Mouse (Mus musculus): ENCODE measurements around the gene Gm49416.

Gm49416 gene

GRCm38 (mm10) chr19:8921741-8922140 is 33.0 kb downstream of the Gm49416 start:
- DNase-seq, result no peak

DNA sequence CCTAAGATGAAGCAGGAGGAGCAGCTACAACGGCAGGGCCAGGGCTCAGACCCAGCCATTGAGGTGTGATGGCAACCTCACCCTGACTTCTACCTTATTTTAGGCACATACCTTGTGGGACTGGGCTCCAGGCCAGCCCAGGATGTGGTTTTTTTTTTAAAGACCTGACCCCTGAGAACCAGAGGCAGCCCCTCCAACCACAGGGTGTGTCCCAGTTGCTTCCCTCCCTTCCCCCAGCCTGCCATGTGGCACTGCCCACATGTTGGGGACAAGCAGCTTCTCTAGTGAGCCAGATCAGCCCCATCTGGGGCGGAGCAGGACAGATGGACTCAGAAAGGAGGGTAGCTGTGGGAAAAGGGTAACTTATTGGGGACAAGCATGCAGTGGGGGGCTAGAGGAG is 38.0 kb downstream of the Gm49416 start:
- peak in 1 of 2 experiments; percentile 42 for DNase-seq

GRCm38 (mm10) chr19:8927891-8928525 is 39.3 kb downstream of the Gm49416 start:
- DNase-seq, result no peak

DNA sequence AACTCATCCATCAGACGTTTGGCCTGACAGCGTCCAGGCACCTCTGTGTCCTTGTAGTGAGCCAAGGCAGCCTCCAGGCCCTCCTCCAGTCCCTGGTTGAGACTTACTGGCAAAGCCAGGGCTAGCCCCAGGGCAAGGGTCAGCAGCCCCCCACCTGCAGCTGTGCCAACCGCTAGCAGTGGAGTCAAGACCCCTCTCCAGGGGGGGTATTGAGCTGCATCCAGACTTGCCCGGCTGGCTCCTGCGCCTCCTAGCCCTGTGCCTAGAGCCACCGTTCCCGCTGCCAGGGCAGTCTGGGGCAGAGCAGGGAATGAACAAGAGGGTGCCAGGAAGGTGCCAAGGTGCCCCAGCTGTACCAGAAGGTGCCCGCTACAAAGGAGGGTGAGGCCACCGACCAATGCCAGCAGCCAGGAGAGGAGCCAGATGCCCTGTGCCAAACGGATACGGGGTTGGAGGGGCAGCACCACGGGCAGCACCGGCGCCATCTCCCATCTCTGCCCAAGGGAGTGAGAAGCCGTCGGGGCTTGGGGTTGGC is 40.0 kb downstream of the Gm49416 start:
- no peak for DNase-seq

- DNase-seq, result peak; percentile 83 to 89
These were observed 40.7 kb downstream of the Gm49416 start, which contains the start of the genes Rom1 and Eml3 for GRCm38 (mm10) chr19:8929224-8930088. Gene Rom1, minus strand, starts transcription at chr19:8929356. Gene Eml3, plus strand, starts transcription at chr19:8929552.

GRCm38 (mm10) chr19:8930117-8930516 is 41.4 kb downstream of the Gm49416 start:
- DNase-seq, result no peak

DNA sequence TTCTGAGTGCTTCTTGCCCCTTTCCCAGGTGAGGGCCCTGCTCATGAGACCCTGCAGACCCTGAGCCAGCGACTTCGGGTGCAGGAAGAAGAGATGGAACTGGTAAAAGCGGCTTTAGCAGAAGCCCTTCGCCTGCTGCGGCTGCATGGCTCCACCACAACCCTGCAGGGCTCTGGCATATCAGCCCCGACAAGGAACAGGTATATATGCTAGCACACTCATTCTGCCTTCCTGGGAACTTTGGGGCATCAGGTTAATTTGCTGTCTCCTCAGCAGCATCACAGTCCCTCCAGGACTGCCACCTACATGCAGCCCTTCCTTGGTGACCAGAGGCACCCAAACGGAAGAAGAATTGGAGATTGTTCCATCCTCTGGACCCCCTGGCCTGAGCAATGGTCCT is 42.0 kb downstream of the Gm49416 start:
- DNase-seq, result no peak

DNA sequence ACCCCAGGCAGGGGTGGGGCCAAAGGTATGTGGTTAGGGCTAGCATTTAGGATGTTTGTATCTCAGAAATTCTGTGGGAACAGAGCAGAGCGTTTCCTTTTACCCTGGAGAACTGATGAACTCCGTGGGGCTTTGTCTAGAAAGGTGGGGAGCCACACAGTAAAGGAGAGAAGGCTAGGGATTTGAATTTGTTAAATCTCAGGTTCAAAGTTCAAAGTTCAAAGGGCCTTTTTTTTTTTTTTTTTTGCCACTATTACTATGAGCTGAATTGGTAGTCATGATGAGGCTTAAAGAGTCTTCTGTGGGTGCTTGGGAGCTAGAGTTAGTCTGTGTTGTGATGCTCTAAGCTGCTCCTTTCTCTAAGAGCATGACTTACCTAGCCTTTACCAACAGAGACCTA is 48.0 kb downstream of the Gm49416 start:
- no peak for DNase-seq

- DNase-seq, result no peak
These were observed 51.9 kb downstream of the Gm49416 start for GRCm38 (mm10) chr19:8940526-8941133.

DNA sequence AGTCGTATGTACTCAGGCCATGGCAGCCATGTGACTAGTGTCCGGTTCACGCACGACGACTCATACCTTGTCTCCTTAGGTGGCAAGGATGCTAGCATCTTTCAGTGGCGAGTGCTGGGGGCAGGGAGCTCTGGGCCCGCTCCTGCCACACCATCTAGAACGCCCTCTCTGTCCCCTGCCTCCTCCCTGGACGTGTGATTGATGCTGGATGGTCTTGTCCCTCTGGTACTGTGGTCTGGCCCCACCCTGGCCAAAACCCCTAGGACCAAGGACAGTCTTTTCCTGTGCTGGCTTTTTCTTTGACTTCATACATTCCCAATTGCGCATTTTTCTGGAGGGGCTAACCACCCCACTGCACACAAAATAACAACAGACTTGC is 52.4 kb downstream of the Gm49416 start:
- no peak for DNase-seq

GRCm38 (mm10) chr19:8941515-8942217 is 52.9 kb downstream of the Gm49416 start, which contains the start of gene Mta2:
Gene Mta2, plus strand, starts transcription at chr19:8941875.
- DNase-seq, result peak; percentile 95 to 96

- DNase-seq, result no peak
These were observed 53.7 kb downstream of the Gm49416 start for GRCm38 (mm10) chr19:8942276-8942964.

DNA sequence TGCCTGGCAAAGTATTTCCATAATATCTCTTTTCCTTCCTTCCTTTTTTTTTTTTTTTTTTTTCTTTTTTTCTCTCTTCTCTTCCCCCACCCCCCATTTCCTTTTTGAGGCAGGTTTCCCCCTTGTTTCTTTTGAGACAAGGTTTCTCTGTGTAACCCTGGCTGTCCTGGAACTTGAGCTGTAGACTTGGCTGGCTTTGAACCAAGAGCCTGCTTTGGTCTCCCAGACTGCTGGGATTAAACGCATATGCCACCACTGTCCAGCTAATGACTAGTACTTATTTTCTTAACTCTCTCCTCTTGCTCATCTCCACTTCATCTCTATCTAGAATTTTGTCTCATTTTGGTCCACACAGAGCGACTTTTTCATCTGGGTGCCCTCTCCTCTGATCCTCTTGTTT is 54.3 kb downstream of the Gm49416 start:
- no peak for DNase-seq

DNA sequence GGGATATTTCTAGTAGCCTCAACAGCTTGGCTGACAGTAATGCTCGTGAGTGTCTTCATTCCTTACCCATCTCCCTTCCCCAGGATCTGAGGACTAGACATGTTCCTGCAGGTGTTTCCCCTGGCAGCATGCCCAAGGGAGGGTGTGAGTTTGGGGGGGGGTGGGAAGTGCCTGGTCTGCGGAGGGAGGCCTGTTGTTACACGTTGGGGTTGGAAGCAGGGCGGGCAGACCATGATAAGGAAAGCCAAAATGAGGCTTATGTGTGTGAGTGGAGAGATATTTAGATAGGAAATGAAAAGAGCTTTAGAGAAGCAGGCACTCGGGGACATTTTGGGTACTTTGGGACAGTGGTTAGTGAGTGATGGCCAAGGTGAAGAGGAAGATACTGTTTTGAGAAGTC is 55.3 kb downstream of the Gm49416 start:
- DNase-seq, result no peak

- peak in 1 of 2 experiments; percentile 52 for DNase-seq
These were observed 56.0 kb downstream of the Gm49416 start for GRCm38 (mm10) chr19:8944750-8945149.
